Mouse (Mus musculus) MEL (cell line): ENCODE measurements around the gene Ptprr. TPM values are rescaled to one million over a fixed set of nuclear protein-coding genes. Genes with fewer than 3 reads are reported as not detected.

Experiments used
- DNase-seq: peaks from one replicate; pipeline ENCODE4 v3.0.0; 2011; ENCODE audit warnings: low read depth, low spot score
- H3K27ac ChIP-seq: 2 replicates; pipeline ENCODE4 v1.5.1; 2012; ENCODE audit warnings: low read depth, mild to moderate bottlenecking, control low read depth, low read length, moderate library complexity; ENCODE audit not compliant: control insufficient read depth
- H3K27me3 ChIP-seq, 2 experiments: fragments of 150-350 bp in 1 of 2; sonication (generic) in 1 of 2; 2 replicates each; pipeline ENCODE4 v1.6.1; 2012; ENCODE audit warnings: low read length in 2 of 2, mild to moderate bottlenecking in 2 of 2, improper control_type of control experiment in 1 of 2, moderate library complexity in 1 of 2; ENCODE audit not compliant: insufficient read depth in 2 of 2, control insufficient read depth in 1 of 2
- H3K36me3 ChIP-seq, 2 experiments: 2 replicates each; pipeline ENCODE4 v1.6.1; 2012 to 2014; ENCODE audit warnings: low read length in 2 of 2, improper control_type of control experiment in 1 of 2, inconsistent platforms in 1 of 2, mild to moderate bottlenecking in 1 of 2; ENCODE audit not compliant: insufficient read depth in 2 of 2, control insufficient read depth in 1 of 2
- H3K4me1 ChIP-seq, 2 experiments: fragments of 150-350 bp in 1 of 2; sonication (generic) in 1 of 2; 2 replicates each; pipeline ENCODE4 v1.6.1; 2012; ENCODE audit warnings: low read length in 2 of 2, improper control_type of control experiment in 1 of 2, mild to moderate bottlenecking in 1 of 2; ENCODE audit not compliant: insufficient read depth in 2 of 2, control insufficient read depth in 1 of 2
- H3K4me3 ChIP-seq, 2 experiments: fragments of 150-350 bp in 1 of 2; sonication (generic) in 1 of 2; 2 replicates each; pipeline ENCODE4 v1.5.1; 2012; ENCODE audit warnings: low read depth in 2 of 2, low read length in 2 of 2, mild to moderate bottlenecking in 2 of 2, moderate library complexity in 2 of 2, control low read depth in 1 of 2, improper control_type of control experiment in 1 of 2; ENCODE audit not compliant: control insufficient read depth in 1 of 2, insufficient read depth in 1 of 2
- H3K79me2 ChIP-seq: 2 replicates; pipeline ENCODE4 v1.6.1; 2012; ENCODE audit warnings: mild to moderate bottlenecking, low read length, moderate library complexity; ENCODE audit not compliant: control insufficient read depth, poor library complexity, insufficient read depth
- H3K9ac ChIP-seq: 2 replicates; pipeline ENCODE4 v1.6.1; 2012; ENCODE audit warnings: low read depth, mild to moderate bottlenecking, control low read depth, low read length, moderate library complexity; ENCODE audit not compliant: control insufficient read depth, poor library complexity, severe bottlenecking
- H3K9me3 ChIP-seq: fragments of 150-350 bp; sonication (generic); replicated peaks from 2 replicates; pipeline ENCODE4 v1.6.1; 2012; ENCODE audit warnings: mild to moderate bottlenecking, low read length, improper control_type of control experiment, moderate library complexity; ENCODE audit not compliant: insufficient read depth
- BHLHE40 ChIP-seq: IDR thresholded peaks from 2 replicates; pipeline ENCODE4 v1.6.1; 2012; ENCODE audit warnings: low read depth, mild to moderate bottlenecking, inconsistent platforms, low read length, improper control_type of control experiment, borderline replicate concordance
- CHD1 ChIP-seq: IDR thresholded peaks from 2 replicates; pipeline ENCODE4 v1.6.1; 2012; ENCODE audit warnings: low read depth, mild to moderate bottlenecking, inconsistent platforms, low read length, improper control_type of control experiment
- CHD2 ChIP-seq: IDR thresholded peaks from 2 replicates; pipeline ENCODE4 v1.6.1; 2011; ENCODE audit warnings: low read length, improper control_type of control experiment
- E2F4 ChIP-seq: IDR thresholded peaks from 2 replicates; pipeline ENCODE4 v1.6.1; 2011; ENCODE audit warnings: low read depth, low read length, improper control_type of control experiment, borderline replicate concordance
- ELF1 ChIP-seq: IDR thresholded peaks from 2 replicates; pipeline ENCODE4 v1.6.1; 2014; ENCODE audit warnings: low read depth, mild to moderate bottlenecking, inconsistent platforms, low read length, improper control_type of control experiment, moderate library complexity
- ETS1 ChIP-seq: IDR thresholded peaks from 2 replicates; pipeline ENCODE4 v1.6.1; 2012; ENCODE audit warnings: low read depth, mild to moderate bottlenecking, inconsistent platforms, low read length, improper control_type of control experiment, moderate library complexity
- GABPA ChIP-seq: IDR thresholded peaks from 2 replicates; pipeline ENCODE4 v1.6.1; 2012; ENCODE audit warnings: low read depth, mild to moderate bottlenecking, inconsistent platforms, low read length, improper control_type of control experiment, moderate library complexity
- HCFC1 ChIP-seq: IDR thresholded peaks from 2 replicates; pipeline ENCODE4 v1.6.1; 2012; ENCODE audit warnings: low read depth, mild to moderate bottlenecking, inconsistent platforms, low read length, improper control_type of control experiment, moderate library complexity
- KAT2A ChIP-seq: conservative IDR thresholded peaks from 2 replicates; pipeline ENCODE4 v1.6.1; 2012; ENCODE audit warnings: low read depth, low read length, improper control_type of control experiment, inconsistent platforms
- MAX ChIP-seq: IDR thresholded peaks from 2 replicates; pipeline ENCODE4 v1.6.1; 2011; ENCODE audit warnings: low read length, improper control_type of control experiment
- MAZ ChIP-seq: IDR thresholded peaks from 2 replicates; pipeline ENCODE4 v1.6.1; 2012; ENCODE audit warnings: low read depth, mild to moderate bottlenecking, inconsistent platforms, low read length, improper control_type of control experiment
- MXI1 ChIP-seq: IDR thresholded peaks from 2 replicates; pipeline ENCODE4 v1.6.1; 2011; ENCODE audit warnings: mild to moderate bottlenecking, low read depth, low read length, improper control_type of control experiment
- MYB ChIP-seq: IDR thresholded peaks from 2 replicates; pipeline ENCODE4 v1.6.1; 2011; ENCODE audit warnings: mild to moderate bottlenecking, low read depth, low read length, improper control_type of control experiment
- MYC ChIP-seq: IDR thresholded peaks from 2 replicates; pipeline ENCODE4 v1.6.1; 2011; ENCODE audit warnings: low read depth, mild to moderate bottlenecking, low read length, improper control_type of control experiment, moderate library complexity
- NELFE ChIP-seq: IDR thresholded peaks from 2 replicates; pipeline ENCODE4 v1.6.1; 2011; ENCODE audit warnings: low read depth, low read length, improper control_type of control experiment
- NRF1 ChIP-seq: IDR thresholded peaks from 2 replicates; pipeline ENCODE4 v1.6.1; 2014; ENCODE audit warnings: low read depth, mild to moderate bottlenecking, inconsistent platforms, low read length, improper control_type of control experiment, moderate library complexity; ENCODE audit not compliant: poor library complexity, insufficient read depth, severe bottlenecking
- POLR2A ChIP-seq, 2 experiments: IDR thresholded peaks; 2 replicates each; pipeline ENCODE4 v1.6.1; 2011 to 2012; ENCODE audit warnings: low read length in 2 of 2, mild to moderate bottlenecking in 2 of 2, control low read depth in 1 of 2, improper control_type of control experiment in 1 of 2, low read depth in 1 of 2, moderate library complexity in 1 of 2; ENCODE audit not compliant: control insufficient read depth in 1 of 2, insufficient read depth in 1 of 2, poor library complexity in 1 of 2
- POLR2AphosphoS5 ChIP-seq: IDR thresholded peaks from 2 replicates; pipeline ENCODE4 v1.6.1; 2012; ENCODE audit warnings: low read depth, borderline replicate concordance, mild to moderate bottlenecking, inconsistent platforms, low read length, moderate library complexity, mixed read lengths
- RAD21 ChIP-seq: IDR thresholded peaks from 2 replicates; pipeline ENCODE4 v1.6.1; 2011; ENCODE audit warnings: mild to moderate bottlenecking, low read depth, low read length, improper control_type of control experiment
- RCOR1 ChIP-seq: IDR thresholded peaks from 2 replicates; pipeline ENCODE4 v1.6.1; 2012; ENCODE audit warnings: low read depth, mild to moderate bottlenecking, inconsistent platforms, low read length, improper control_type of control experiment
- SIN3A ChIP-seq: IDR thresholded peaks from 2 replicates; pipeline ENCODE4 v1.6.1; 2012; ENCODE audit warnings: low read length, improper control_type of control experiment, inconsistent platforms
- TAL1 ChIP-seq: IDR thresholded peaks from 2 replicates; pipeline ENCODE4 v1.6.1; 2012; ENCODE audit warnings: mild to moderate bottlenecking, inconsistent platforms, low read length, moderate library complexity, mixed read lengths
- TBP ChIP-seq: IDR thresholded peaks from 2 replicates; pipeline ENCODE4 v1.8.0; 2011; ENCODE audit warnings: low read depth, low read length, improper control_type of control experiment
- UBTF ChIP-seq: IDR thresholded peaks from 2 replicates; pipeline ENCODE4 v1.6.1; 2012; ENCODE audit warnings: low read depth, mild to moderate bottlenecking, inconsistent platforms, low read length, improper control_type of control experiment, moderate library complexity, borderline replicate concordance; ENCODE audit not compliant: insufficient read depth
- ZKSCAN1 ChIP-seq: IDR thresholded peaks from 2 replicates; pipeline ENCODE4 v1.6.1; 2012; ENCODE audit warnings: low read depth, mild to moderate bottlenecking, inconsistent platforms, low read length, improper control_type of control experiment, moderate library complexity
- ZMIZ1 ChIP-seq: IDR thresholded peaks from 2 replicates; pipeline ENCODE4 v1.6.1; 2012; ENCODE audit warnings: low read depth, mild to moderate bottlenecking, inconsistent platforms, low read length, improper control_type of control experiment, moderate library complexity
- ZNF384 ChIP-seq: IDR thresholded peaks from 2 replicates; pipeline ENCODE4 v1.6.1; 2012; ENCODE audit warnings: low read depth, mild to moderate bottlenecking, inconsistent platforms, low read length, improper control_type of control experiment
- polyA plus RNA-seq, 2 experiments: library from polyadenylated mRNA; stranded (reverse) in 1 of 2; unstranded in 1 of 2; fragments of >175 nt in 1 of 2; fragments of >200 nt in 1 of 2; gene quantifications; 2 replicates each; pipeline versions ENCODE4 v1.2.1 to v1.2.4; 2012; ENCODE audit warnings: low replicate concordance in 2 of 2, low read depth in 1 of 2; ENCODE audit not compliant: insufficient read length in 2 of 2, insufficient read depth in 1 of 2, missing spikeins in 1 of 2
- total RNA-seq: library from RNA; depleted of rRNA; stranded (reverse); fragments of 300-350 nt; gene quantifications from 2 replicates; pipeline ENCODE4 v1.2.3, GENCODE M21; 2012

Ptprr gene
- total and polyA plus RNA-seq, 3 experiments, result not detected

DNA sequence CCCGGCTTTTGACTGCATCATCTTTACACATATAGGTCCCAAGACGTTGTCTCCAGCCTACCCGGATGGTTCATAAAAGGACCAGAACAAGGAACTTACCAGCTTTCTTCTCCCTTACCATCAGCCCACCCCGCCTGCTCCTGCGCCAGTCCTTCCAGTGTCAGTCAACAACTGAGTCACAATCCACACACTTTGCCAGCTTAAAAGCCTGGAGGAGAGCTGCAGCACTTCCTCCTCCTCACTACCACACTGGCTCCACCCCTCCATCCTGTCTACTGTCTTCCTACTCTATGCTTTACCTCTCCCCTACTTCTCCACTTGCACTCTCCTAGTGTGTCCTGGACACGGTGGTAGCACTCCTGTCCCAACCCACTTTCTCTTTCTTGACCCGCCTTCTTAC lies 80.5 kb downstream of the Ptprr start:
- H3K9ac ChIP-seq, result no peak overlapping the region
- DNase-seq, result no peak
- H3K36me3 ChIP-seq, result no peaks in the 10 kb centered on the region
- no peaks in the 10 kb centered on the region for H3K27me3 ChIP-seq
- no peaks in the 10 kb centered on the region for H3K9me3 ChIP-seq
- H3K4me1 ChIP-seq, result no peaks in the 10 kb centered on the region
- no peak for TF ChIP-seq E2F4
- TF ChIP-seq UBTF, result no peak
- TF ChIP-seq HCFC1, result no peak
- no peak for TF ChIP-seq MXI1
- TF ChIP-seq ETS1, result no peak
- TF ChIP-seq GABPA, result no peak
- TF ChIP-seq MYC, result no peak
- TF ChIP-seq ELF1, result no peak
- TF ChIP-seq TAL1, result no peak
- TF ChIP-seq NELFE, result no peak
- no peak for TF ChIP-seq RAD21
- TF ChIP-seq SIN3A, result no peak
- TF ChIP-seq POLR2AphosphoS5, result no peak
- TF ChIP-seq POLR2A (IDR thresholded peaks at IDR 0.05; ENCODE audit: control insufficient read depth in 1 of 2, insufficient read depth in 1 of 2, low read depth in 1 of 2, low read length in 2 of 2, poor library complexity in 1 of 2), result no peak
- TF ChIP-seq MAZ, result no peak
- TF ChIP-seq CHD1, result no peak
- no peak for TF ChIP-seq RCOR1
- TF ChIP-seq, all 39 proteins: peak for 0
- Histone ChIP-seq H3K27ac (no peak overlapping the region), H3K79me2 (no peaks in the 10 kb centered on the region), H3K4me3 (no peak overlapping the region)

DNA sequence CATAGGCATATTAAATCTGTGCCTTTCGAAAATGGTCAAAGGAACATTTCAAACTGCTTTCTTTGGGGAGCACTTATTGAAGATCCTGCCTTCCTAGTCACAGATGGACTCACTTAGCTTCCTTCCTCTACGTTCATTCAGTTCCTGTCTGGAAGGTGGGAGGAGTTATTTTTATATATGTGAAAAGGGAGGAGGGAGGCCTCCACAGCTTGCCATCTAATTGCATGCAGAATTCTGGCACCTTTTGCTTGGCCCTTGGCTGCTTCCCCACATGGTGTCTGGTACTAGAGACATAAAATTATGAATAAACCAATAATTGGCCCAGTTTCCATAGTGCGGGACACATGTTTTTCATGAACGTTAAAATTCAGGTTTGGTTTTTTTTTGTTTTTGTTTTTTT lies 90.2 kb downstream of the Ptprr start:
- no peaks in the 10 kb centered on the region for H3K79me2 ChIP-seq
- H3K4me1 ChIP-seq, result no peaks in the 10 kb centered on the region
- no peak overlapping the region for H3K27ac ChIP-seq
- H3K36me3 ChIP-seq, result no peaks in the 10 kb centered on the region
- no peak overlapping the region for H3K4me3 ChIP-seq
- DNase-seq, result no peak
- no peaks in the 10 kb centered on the region for H3K9me3 ChIP-seq
- H3K27me3 ChIP-seq, result no peaks in the 10 kb centered on the region
- H3K9ac ChIP-seq, result no peak overlapping the region
- no peak for TF ChIP-seq TAL1
- TF ChIP-seq TBP, result no peak
- no peak for TF ChIP-seq MYB
- no peak for TF ChIP-seq CHD2
- no peak for TF ChIP-seq MXI1
- TF ChIP-seq HCFC1, result no peak
- no peak for TF ChIP-seq NRF1
- no peak for TF ChIP-seq BHLHE40
- no peak for TF ChIP-seq ZMIZ1
- TF ChIP-seq KAT2A, result no peak
- TF ChIP-seq ZNF384, result no peak
- no peak for TF ChIP-seq MAX
- no peak for TF ChIP-seq ZKSCAN1
- no peak for TF ChIP-seq CHD1
- TF ChIP-seq MAZ, result no peak
- TF ChIP-seq, all 39 proteins: peak for 0
